Mouse (Mus musculus) G1E (cell line): ENCODE data around the gene Hap1. TPM values are rescaled to one million over a fixed set of nuclear protein-coding genes. Genes with fewer than 3 reads are reported as not detected.
"Not testable (repeated sequence)": the region's sequence is repeated elsewhere in the genome, so short reads cannot be mapped to it uniquely, and the experiment has no call there.

Experiments used
- ATAC-seq: 2 replicates; pipeline ENCODE4 v1.8.0; 2016; ENCODE audit warnings: mild to moderate bottlenecking; ENCODE audit not compliant: insufficient number of reproducible peaks, poor library complexity, low FRiP score, severe bottlenecking; ENCODE audit errors: extremely low read depth
- DNase-seq: peaks from one replicate; pipeline ENCODE4 v3.0.0; 2012; ENCODE audit warnings: low spot score
- H3K27me3 ChIP-seq: 2 replicates; pipeline ENCODE4 v1.6.1; 2012; ENCODE audit warnings: mild to moderate bottlenecking, low read length, inconsistent platforms; ENCODE audit not compliant: insufficient read depth
- H3K36me3 ChIP-seq: replicated peaks from 2 replicates; pipeline ENCODE3; 2012; ENCODE audit warnings: mild to moderate bottlenecking, inconsistent platforms
- H3K4me1 ChIP-seq: 2 replicates; pipeline ENCODE4 v1.6.1; 2012; ENCODE audit warnings: low read depth, low read length, inconsistent platforms, mixed read lengths; ENCODE audit not compliant: insufficient read depth
- H3K4me3 ChIP-seq: 2 replicates; pipeline ENCODE4 v1.5.1; 2012; ENCODE audit warnings: low read depth, mild to moderate bottlenecking, inconsistent platforms, low read length, moderate library complexity, mixed read lengths
- H3K9me3 ChIP-seq: replicated peaks from 2 replicates; pipeline ENCODE4 v1.6.1; 2012; ENCODE audit warnings: inconsistent platforms
- CTCF ChIP-seq: IDR thresholded peaks from 2 replicates; pipeline ENCODE4 v1.5.1; 2012; ENCODE audit warnings: low read depth, low read length, inconsistent platforms, mixed read lengths
- GATA1 ChIP-seq: IDR thresholded peaks from 2 replicates; pipeline ENCODE4 v1.6.1; 2012; ENCODE audit warnings: borderline replicate concordance, low read length, inconsistent platforms, mixed read lengths
- GATA2 ChIP-seq: IDR thresholded peaks from 2 replicates; pipeline ENCODE4 v1.6.1; 2012; ENCODE audit warnings: low read depth, low read length, inconsistent platforms, borderline replicate concordance
- POLR2AphosphoS5 ChIP-seq: IDR thresholded peaks from 2 replicates; pipeline ENCODE4 v1.6.1; 2012; ENCODE audit warnings: low read depth, low read length, inconsistent platforms; ENCODE audit not compliant: insufficient replicate concordance
- TAL1 ChIP-seq: conservative IDR thresholded peaks from 2 replicates; pipeline ENCODE4 v1.6.1; 2012; ENCODE audit warnings: low read depth, low read length, inconsistent platforms, mixed read lengths
- polyA plus RNA-seq: library from polyadenylated mRNA; stranded (reverse); fragments of >175 nt; gene quantifications from 2 replicates; pipeline ENCODE4 v1.2.3, GENCODE M21; 2012
- total RNA-seq, 2 experiments: library from RNA; stranded (forward) in 1 of 2; stranded (reverse) in 1 of 2; fragments of 200-1000 nt in 1 of 2; fragments of >200 nt in 1 of 2; fragmentation: Nextera tagmentation in 1 of 2; gene quantifications; 2 replicates each; pipeline ENCODE4 v1.2.3; 2014 to 2017

Hap1 gene
- total and polyA plus RNA-seq, 3 experiments = 0.05 TPM; not detected in 2

DNA sequence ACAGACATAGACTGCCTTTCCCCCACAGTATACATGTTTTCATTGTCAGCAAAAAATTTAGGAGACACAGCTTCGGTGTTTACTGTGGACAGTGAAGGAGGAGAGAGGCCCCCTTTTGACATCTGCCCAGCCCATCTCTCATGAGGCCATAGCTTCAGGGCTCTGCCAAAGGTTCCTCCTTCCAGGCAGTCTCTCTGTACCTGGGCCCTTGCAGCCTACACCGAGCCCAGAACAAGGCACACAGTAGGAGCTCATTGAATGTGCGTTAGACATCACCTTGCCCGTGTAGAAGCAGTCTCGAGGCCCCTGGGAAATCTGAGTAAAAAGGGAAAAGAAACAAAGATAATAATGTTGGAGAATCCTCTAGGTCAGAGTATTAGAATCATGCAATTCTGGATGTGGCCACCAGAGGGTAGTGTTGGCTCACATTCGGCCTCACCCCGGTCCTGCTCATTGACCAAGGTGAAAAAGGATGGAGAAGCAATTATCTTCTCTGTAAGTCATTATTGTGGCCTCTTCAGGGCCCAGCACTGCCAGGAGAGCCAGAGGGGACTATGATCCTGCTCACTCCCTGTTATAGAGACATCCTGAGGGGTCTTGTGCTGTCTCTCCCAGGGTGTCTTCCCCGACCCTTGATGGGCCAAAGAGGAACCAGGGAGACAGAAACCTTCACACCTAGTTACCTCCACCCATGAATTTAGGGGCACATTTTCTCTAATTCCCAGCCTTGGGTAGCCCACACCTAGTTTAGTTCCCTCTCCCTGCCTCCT is 6.5 kb upstream of the Hap1 start:
- DNase-seq (peak; percentile 63), ATAC-seq (no peak)
- Histone ChIP-seq H3K36me3 (no peaks in the 10 kb centered on the region), H3K9me3 (no peaks in the 10 kb centered on the region), H3K27me3 (peaks cover 22% of the 10 kb centered on the region), H3K4me3 (no peak overlapping the region), H3K4me1 (0 out of 2 replicates have a peak, but pooled peaks cover 3% of the 10 kb centered on the region)
- TF ChIP-seq TAL1 = no peak
- TF ChIP-seq POLR2AphosphoS5 = no peak
- TF ChIP-seq CTCF = peak; percentile 75
- TF ChIP-seq GATA2 = no peak
- TF ChIP-seq GATA1 = no peak

DNA sequence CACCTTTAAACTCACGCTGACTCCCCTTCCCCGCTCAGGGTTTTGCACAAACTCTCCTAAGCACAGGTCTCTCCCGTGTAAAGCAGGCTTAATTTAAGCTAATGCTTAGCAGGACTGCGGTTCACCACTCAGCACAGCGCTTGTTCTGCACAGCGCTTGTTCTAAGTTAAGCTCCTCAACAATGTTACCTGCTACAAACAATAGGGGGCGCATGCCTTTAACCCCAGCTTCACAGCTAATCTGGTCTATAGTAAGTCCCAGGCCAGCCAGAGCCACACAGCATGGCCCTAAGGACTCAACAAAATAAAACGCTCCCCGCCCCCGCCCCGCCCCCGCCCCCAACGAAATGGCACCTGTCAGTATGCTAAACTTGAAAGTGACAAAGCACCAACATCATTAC is 5.1 kb upstream of the Hap1 start:
- not testable (repeated sequence) for DNase-seq, H3K4me3 ChIP-seq, H3K36me3 ChIP-seq, ATAC-seq, H3K9me3 ChIP-seq, H3K4me1 ChIP-seq
- H3K27me3 ChIP-seq = peaks cover 31% of the 10 kb centered on the region

DNA sequence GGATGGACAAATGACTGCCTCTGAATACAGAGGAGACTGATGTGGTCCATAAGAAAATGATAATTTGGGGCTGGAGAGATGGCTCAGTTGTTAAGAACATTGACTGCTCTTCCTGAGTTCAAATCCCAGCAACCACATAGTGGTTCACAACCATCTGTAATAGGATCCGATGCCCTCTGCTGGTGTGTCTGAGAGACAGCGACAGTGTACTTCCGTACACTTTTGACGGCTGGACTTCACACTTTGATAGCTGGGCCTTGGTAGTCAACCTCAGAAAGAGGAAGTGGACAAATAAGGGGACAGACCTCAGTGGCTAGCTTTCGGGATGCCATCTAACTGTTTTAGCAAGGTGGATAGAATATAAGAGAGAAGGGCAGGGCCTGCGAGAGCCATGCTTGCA is 4.2 kb upstream of the Hap1 start:
- Histone ChIP-seq H3K9me3 (no peaks in the 10 kb centered on the region), H3K27me3 (peaks cover 39% of the 10 kb centered on the region), H3K4me3 (no peak overlapping the region), H3K36me3 (no peaks in the 10 kb centered on the region), H3K4me1 (peaks cover 8% of the 10 kb centered on the region; the same call in 1 of the 2 replicates)
- DNase-seq (no peak), ATAC-seq (no peak)
- TF ChIP-seq GATA1 = no peak
- no peak for TF ChIP-seq TAL1
- no peak for TF ChIP-seq GATA2
- TF ChIP-seq CTCF = no peak
- no peak for TF ChIP-seq POLR2AphosphoS5

DNA sequence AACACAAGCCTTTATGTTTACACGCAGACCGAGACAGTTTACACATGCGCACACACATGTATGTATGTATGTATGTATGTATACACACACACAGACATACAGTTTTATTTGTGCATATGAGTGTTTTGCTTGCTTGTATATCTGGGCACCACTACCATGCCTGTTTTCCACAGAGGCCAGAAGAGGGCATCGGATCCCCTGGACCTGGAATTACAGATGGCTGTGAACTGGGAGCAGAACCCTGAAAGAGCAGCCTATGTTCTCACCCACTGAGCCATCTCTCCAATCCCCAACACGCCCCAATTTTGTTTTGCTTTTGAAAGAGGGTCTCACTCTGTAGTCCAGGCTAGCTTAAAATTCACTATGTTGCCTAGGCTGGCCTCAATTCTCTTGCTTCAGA is 1.5 kb upstream of the Hap1 start:
- no peaks in the 10 kb centered on the region for H3K36me3 ChIP-seq
- TF ChIP-seq POLR2AphosphoS5 (no peak), GATA2 (no peak), TAL1 (no peak), GATA1 (no peak), CTCF (no peak)
- H3K27me3 ChIP-seq = peaks cover 50% of the 10 kb centered on the region
- no peaks in the 10 kb centered on the region for H3K9me3 ChIP-seq
- no peak for ATAC-seq
- peaks cover 6% of the 10 kb centered on the region; the same call in 1 of the 2 replicates for H3K4me1 ChIP-seq
- no peak for DNase-seq
- no peak overlapping the region for H3K4me3 ChIP-seq

DNA sequence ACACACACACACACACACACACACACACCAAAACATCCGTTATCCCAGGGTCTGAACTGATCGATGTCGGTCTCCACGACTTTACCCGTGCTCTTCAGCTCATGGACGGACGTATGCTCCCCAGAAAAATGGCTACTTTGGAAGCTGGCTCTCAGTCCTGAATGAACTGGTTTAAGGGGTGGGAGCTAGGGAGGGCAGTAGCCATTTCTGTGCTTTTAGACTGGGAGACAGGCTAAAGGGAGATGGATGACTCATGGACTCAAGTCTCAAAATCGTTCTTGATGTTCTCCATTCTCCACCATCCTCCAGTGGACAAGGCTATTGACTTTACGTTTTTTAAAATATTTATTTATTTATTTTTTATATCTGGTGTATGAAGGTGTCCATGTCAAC is 887 bp upstream of the Hap1 start:
- DNase-seq (no peak), ATAC-seq (no peak)
- H3K36me3 ChIP-seq = no peaks in the 10 kb centered on the region
- H3K27me3 ChIP-seq = peaks cover 52% of the 10 kb centered on the region
- no peak overlapping the region for H3K4me3 ChIP-seq
- TF ChIP-seq POLR2AphosphoS5 (no peak), GATA2 (no peak), TAL1 (no peak), GATA1 (no peak), CTCF (no peak)
- H3K9me3 ChIP-seq = no peaks in the 10 kb centered on the region
- peaks cover 8% of the 10 kb centered on the region; the same call in 1 of the 2 replicates for H3K4me1 ChIP-seq

DNA sequence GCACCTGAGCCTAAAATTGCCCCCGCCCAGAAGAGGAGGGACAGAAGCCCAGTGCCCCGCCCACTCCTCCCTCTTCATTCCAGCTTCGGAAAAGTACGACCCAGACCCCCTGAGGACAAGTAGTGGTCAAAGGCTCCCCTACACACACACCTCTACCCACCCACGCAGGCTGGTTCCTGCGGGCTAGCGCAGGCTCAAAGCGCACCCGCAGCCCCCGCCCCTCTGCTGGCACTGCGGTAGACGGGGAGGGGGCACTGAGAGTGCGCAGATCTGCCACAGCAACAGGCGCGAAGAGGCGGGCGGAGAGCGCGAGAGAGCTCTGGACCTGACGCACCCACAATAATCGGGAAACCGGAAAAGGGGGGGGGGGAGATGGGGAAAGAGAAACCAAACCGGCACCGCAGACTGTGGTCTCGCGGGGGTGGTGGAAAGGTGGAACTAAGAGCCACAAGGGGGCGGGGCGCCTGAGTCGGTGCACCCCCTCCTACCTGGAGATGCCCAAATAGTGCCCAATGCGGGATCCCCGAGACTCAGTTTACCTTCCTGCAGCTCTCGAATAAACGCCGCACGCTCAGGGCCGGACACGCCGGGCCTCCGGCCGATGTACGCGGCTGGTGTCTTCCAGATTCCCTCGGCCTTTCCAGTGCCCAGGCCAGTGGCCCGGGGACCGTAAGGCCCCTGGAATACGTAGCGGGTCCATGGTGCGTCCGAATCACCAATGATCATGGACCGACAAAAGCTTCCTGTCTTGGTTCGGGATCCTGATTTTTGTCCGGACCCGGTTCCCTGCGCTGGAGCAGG is 577 bp downstream of the Hap1 start:
- H3K27me3 ChIP-seq = peaks cover 57% of the 10 kb centered on the region
- H3K36me3 ChIP-seq = no peaks in the 10 kb centered on the region
- ATAC-seq (no peak), DNase-seq (no peak)
- no peak for TF ChIP-seq TAL1
- TF ChIP-seq CTCF = no peak
- TF ChIP-seq POLR2AphosphoS5 = no peak
- TF ChIP-seq GATA1 = no peak
- no peak for TF ChIP-seq GATA2
- H3K4me3 ChIP-seq = no peak overlapping the region; the same call in 1 of the 2 replicates
- H3K4me1 ChIP-seq = peaks cover 8% of the 10 kb centered on the region; the same call in 1 of the 2 replicates
- no peaks in the 10 kb centered on the region for H3K9me3 ChIP-seq
